Mouse (Mus musculus) left cerebral cortex, adult 8-10 months (tissue): ENCODE measurements around the gene Ss18l2. TPM values are rescaled to one million over a fixed set of nuclear protein-coding genes. Genes with fewer than 3 reads are reported as not detected.

ENCODE experiments used
- DNase-seq, 2 experiments: peaks; one replicate each; pipeline ENCODE4 v3.0.0; 2022; ENCODE audit warnings: low spot score in 2 of 2
- total RNA-seq, 4 experiments: library from RNA; stranded (reverse); gene quantifications; 2 replicates each; pipeline ENCODE4 v1.2.4; 2022

The Ss18l2 gene
- total RNA-seq: 10 to 100 TPM; 77.1 to 81.7 (median 78.5) TPM

DNA sequence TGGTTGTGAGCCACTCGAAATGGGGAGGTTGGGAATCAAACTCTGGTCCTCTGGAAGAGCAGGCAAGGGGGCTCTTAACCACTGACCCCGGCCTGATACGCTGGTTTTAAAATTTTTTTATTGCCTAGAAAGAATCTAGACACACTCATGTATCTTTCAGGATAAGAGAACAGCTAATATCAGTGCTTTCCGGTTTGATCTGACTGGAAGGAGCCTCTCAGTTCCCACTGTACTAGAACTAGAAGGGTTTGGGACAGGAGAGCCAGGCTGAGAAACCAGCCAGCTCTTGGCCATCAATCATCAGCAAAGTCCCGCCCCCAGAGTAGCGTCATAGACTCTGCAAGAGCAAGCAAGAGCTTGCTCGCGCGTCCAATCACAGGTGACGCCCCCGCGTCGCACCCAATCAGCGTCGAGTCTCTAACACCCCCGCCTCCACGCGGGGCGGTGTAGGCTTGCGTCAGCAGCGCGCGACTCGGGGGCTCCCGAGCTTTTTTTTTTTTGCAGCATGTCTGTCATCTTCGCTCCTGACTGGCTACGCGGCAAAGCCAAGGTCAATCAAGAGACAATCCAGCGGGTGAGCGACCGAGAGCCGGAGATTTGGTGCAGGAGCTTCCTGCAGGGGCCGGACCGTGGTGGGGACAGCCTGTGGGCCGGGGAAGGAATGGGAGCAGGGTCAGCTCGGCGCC lies at the start of gene Ss18l2:
Gene Ss18l2 (plus strand): TSS at position 432 of the 686 bp plus-strand sequence.
- peak; percentile 88 to 99 for DNase-seq

DNA sequence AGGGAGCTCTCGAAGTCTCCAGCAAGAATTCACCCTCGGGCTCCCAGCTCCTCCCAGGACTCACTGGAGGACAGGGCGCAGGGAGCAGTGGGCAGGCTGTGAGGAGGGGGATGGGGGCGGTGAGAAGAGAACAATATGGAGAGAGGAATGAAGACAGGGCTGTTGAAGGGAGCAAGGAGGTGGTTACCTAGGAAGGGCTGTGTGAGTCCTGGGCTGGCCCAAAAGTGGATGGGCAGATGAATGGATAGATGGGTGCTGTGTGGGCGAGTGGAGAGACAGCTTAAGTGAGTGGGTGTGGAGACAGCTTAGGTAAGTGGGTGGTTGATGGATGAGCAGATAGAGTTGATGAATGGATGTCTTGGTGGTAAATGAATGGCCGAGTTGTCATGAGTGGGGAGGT lies 46.7 kb upstream of the Ss18l2 start:
- peak in 1 of 2 experiments; percentile 70 for DNase-seq

DNA sequence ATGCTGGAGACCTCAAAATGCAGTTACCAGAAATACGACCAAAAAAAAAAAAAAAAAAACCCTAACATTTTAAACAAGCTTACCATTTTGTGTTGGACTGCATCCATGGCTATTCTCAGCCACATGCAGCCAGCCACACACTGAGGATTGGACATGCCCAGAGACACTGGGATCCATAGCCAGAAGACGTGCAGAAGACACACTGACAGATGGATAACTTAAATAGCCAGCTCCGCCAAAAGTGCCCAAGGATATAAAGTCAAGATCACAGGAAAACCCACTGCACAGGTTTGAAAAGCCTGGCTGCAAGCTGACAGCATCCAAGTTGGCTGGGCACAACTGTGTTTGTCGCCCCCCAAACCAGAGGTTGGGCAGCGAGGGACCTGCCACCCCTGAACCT lies 46.0 kb upstream of the Ss18l2 start:
- peak in 1 of 2 experiments; percentile 78 for DNase-seq

DNA sequence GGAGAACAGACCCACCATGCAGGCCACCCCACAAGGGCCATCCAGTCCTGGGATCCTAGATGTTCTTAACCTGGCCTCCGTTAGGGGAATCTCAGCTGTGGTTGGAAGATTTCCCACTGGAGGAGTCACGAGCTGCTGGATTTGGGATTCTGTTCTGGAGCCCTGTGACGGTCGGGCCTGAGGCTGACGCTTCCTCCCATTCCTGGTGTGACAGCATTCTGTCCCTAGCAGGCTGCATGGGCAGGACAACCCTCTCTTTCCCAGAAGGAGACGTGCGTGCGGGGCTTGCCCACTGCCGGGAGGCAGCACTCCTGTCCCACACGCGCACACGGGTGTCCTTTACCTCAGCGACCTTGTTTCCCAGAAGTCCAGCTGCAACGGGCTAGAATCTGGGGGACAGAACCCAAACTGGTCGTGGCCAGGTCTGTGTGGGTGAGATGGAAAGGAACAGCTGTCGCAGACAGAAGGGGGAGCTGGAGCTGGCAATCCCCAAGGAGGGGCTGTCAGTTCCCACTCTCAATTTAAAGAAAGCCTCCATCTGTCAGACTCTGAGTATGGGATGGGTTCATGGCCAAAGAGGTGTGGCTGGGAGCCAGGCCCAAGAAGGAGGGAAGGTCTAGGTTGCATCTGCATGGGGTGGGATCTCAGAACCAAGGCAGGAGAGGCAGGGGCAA lies 43.0 kb upstream of the Ss18l2 start:
- DNase-seq: peak in 1 of 2 experiments; percentile 76

DNA sequence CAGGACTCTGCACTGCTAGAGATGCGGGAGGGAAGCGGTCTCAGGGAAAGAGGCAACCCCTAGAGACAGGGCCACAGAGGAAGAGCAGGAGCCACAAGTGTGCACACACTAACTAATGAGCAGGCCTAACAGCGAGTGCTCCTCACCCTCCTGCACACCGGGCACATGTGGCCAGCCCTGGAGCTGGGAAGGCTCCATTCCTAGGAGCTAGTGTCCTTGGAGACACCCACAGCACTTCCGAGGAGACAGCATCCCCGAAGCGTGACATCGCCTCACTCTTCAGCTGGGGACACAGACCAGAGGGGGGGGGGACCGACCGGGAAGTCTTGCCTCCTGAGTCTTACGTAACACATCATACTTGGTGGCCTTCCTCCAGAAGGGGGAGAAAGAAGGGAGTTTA lies 42.3 kb upstream of the Ss18l2 start:
- no peak for DNase-seq

DNA sequence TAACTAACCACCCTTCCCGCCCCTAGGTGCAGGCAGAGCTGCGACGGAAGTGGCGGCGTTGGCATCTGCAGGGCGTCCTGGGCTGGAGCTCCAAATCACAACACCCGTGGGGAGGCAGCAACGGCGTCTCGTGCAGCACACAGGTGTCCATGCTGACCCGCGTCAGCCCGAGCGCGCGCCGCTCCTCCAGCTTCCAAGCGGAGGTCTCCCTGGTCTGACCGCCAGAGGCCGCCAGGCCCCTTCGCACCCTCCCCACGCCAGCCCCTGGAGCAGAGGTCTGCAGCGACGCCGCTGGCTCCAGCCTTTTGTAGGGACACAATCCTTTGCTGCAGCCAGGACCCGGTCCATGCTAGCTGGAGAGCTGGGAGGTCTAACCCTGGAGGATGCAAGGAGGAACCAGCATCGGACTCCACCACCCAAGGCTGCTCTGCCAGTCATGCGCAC lies 40.8 kb upstream of the Ss18l2 start:
- no peak for DNase-seq

DNA sequence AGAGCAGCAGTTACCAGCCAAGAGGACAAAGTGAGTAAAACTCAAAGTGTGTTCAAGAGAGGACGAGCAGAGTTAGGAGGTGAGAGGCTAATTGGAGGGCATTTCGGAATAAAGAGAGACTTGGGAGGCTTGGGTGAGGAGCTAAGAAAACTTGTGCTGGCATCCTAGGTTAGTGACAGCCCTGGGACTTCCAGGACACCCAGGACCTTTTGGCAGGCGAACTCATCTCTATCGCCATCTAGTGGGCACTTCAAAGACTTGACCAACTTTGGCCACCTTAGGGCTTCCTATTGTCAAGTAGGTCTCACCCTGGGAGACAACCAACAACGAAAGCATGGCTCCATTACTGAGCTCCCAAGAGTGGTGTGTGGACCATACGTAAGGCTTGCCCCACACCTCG lies 38.8 kb upstream of the Ss18l2 start:
- DNase-seq: no peak

DNA sequence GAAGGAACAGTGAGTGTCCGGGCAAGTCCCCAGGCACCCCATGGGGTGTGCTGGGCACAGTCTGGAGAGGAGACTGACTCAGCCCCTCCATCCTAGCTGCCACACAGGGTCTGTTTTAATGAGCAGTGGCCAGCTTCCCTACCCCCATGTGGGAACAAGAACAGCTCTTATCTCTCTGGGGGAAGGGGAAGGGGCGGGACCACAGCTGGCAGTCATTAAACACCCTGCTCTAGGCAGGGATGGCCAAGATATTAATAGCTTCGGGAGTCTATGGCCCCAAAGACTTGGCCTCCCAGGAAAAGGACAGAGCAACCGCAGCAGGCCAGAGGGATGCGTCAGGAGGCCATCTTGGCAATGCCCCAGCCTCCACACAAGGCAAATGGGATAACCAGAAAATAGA lies 37.8 kb upstream of the Ss18l2 start:
- no peak for DNase-seq

DNA sequence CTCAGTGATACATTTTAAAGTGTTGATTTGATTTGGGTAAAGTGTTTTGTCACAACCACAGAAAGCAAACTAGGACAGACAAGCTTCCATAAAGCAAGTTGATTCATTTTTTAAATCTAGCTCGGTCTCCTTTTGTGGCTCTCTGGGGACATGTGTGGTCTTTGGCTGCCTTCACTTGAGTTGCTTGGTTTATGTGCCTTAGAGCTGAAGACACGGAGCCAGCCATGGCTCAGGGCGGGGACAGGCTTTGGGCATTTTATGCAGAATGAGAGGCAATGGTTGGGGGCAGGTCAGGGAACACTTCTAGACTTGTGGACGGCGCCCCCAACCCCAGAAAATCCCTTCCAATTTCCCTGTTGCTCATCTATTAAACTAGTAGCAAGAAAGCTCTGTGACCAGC lies 36.4 kb upstream of the Ss18l2 start:
- no peak for DNase-seq

DNA sequence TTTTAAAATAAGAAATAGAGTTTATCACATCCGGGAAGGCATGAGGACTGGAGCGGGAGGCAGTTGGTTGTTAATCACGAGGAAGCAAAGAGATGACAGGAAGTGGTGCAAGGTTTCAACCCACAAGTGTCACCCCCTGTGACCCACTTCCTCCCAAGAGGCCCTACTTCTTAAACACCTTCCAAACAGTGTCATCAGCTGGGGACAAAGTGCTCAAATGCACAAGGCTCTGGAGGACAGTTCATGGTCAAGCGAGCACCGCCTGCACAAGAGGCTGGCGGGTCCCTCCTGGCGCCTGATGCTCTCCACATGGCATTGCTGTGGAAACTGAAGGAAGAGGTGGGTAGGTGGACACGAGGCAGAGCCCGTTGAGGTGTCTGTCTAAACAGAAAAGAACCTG lies 35.1 kb upstream of the Ss18l2 start:
- no peak for DNase-seq

DNA sequence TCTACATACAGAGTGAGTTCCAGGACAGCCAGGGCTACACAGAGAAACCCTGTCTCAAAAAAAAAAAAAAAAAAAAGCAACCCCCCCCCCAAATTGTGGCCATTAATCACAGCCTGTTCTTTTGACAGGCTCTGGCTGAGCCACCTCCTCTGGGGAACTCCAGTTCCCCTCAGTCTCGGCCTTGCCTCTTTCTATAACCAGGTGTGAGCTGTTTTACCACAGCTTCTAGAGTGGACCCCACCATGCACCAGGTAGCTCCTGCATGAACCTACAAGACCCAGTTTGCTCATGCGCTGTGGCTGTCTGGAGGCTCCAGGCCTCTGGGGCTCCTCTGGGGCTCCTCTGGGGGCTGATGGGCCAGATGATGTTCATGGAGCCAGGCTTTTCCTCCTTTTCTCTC lies 34.6 kb upstream of the Ss18l2 start:
- no peak for DNase-seq

DNA sequence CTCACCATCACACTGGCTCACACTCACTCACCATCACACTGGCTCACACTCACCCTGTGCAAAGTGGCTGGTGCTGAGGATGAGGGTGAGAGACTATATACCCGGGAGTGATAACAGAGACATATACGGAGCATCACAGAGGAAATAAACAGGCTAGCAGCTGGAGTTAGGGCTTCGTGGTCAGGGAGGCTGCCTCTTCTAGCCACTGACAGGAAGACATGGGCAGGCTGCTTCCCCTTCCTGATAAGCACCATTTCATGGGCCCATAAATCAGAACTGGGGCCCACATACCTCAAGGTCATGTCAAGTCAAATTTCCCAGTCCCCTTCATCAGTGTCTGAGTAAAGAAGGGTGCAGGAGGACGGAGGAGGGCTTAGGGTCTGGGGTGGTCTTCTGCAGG lies 33.1 kb upstream of the Ss18l2 start:
- no peak for DNase-seq

DNA sequence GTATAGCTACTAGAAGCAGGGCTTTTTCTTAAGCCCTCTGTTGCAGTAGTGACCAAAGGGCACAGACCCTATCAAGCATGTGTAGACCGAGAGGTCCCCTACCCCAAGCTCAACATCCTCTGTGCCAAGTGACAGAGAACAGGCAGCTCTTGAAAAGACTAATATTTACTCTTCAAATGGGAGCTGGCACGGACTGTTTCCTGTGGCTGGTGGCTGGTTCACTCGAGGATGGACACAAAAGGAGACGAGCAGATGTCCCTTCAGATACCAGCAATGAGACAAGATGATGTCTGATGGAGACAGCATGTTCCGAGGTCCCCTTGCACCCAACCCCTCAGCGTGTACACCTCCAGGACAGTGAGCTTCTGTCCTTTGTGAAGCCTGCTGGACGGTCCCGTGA lies 32.7 kb upstream of the Ss18l2 start:
- no peak for DNase-seq

DNA sequence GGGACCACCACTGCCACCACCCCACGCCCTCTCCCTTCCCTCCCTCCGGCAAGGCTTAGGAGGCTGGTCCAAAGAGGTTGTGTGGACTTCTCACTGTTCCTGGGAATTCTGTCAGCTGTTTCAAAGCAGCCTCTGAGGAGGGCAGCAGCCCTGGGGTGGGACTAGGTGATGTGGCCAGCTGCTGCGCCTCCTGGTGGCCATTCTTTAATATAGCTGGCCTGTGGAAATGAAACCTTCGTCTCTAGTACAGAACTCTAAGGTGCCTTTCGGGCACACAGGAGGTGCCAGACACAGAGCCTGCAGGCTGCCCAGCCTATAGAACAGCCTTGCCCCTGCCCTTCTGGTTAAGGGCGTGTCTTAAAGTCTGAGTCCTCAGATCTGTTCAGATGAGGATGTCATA lies 30.6 kb upstream of the Ss18l2 start:
- no peak for DNase-seq

DNA sequence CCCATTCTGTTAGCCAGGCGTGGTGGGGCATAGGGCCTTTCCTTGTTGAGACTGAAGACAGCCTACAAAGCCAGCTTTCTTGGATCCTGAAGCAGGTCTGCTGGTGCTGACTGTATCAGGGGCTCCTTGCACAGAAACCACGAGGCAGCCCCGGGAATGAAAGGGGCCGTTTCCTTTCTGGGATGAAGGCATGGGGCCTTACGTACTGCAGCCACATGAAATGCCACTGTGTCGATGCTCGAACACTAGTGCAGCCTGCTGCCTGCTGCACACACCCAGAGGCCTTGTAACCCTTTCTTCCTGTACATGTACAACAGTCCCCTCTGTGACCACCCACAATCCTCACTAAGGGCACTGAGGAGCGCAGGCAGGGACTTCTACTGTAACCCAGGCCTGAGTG lies 28.9 kb upstream of the Ss18l2 start:
- DNase-seq: no peak

DNA sequence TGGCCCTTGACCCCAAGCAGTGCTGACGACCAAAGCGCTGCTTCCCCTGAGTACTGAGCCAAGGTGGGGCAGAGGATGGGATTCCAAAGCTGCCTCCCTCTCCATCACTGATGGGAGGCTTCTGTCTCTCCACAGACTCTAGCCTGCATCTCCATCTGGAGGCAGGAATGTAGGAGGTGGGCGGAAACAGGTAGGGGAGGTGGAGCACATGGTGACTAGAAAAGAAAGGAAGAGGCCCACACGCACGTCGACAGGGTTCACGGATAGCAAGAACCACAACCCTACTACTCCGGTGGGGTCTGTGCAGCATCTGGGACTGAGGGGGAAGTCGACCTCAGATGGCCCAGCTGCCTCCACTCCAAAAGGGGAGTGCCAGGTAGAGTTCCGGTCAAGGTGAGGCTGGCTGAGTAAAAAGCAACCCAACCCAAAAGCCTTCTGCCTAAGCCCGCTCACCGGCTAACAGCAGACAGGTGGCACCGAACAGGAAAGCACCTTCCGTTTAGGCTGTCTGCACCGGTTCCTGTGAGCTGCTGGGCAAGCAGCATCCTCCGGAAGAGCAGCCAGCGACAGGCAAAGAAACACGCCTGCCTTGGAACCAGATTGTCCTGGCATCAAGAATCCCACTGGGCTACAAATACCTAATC lies 28.0 kb upstream of the Ss18l2 start:
- no peak for DNase-seq

DNA sequence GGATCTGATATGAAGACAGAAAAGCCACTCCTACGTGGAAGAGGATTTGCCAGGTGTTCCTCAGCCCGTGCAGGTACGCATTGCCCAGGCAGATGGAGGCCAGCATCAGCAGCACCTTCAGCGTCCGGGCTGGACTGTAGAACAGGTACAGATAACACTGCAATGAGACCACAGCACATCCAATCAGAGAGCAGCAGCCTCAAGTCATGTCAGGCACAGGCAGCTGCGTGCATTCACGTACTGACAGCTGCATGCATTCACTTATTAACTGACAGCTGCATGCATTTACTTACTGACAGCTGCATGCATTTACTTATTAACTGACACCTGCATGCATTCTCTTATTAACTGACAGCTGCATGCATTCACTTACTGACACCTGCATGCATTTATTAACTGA lies 25.4 kb upstream of the Ss18l2 start:
- no peak for DNase-seq

DNA sequence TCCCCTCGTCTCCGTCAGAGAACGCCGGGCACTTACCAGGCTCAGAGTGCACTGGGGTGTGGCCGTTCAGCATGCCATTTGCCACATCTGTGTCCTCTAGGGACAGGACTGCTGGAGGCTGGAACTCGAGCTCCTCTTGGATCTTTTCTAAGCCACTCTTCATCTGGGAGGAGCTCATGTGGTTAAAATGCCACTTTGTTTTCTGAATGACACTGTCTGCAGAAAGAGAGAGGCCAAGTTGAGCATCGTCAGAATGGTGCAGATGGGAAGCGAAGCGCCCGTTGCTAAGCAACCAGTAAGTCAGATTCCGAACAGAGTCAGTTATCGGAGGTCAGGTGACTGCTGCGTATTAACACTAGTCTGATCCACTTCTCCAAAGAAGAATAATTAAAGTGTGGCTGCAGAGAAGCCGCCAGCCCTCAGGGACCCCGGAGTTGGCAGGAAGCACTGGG lies 19.9 kb upstream of the Ss18l2 start:
- DNase-seq: no peak

DNA sequence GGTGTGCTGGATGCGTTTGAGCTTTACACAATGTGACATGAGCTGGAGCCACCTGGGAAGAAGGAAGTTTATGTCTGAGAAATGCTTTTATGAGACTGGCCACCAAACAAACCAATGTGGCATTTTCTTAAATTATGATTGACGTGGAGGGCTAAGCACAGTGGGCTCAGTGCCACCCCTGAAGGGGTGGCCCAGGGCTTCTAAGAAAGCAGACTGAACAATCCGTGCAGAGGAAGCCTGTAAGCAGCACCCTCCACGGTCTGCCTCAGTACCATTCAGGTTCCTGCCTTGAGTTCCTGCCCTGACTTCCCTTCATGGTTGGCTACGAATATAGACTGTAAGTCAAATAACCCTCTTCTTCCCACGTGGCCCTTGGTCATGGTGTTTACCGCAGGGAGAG lies 19.4 kb upstream of the Ss18l2 start:
- DNase-seq: no peak

DNA sequence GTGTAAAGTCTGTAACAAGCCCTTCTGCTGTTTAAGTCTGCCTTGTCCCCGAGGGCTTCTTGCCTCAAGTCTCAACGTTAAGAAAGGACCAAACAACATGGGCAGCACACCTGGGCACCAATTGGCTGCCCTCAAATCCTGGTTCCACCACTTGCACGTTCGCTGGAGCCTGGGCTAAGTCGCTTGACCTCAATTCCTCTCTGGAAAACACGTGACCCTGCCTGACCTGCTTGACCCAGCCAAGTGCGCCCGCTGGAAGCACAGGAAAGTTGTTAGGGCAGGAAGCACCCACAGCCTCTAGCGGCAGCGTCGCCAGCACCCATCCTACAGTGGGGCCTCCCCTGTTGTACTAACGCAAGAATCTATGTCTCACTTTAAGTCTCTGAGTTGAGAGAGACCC lies 15.4 kb upstream of the Ss18l2 start:
- no peak for DNase-seq

DNA sequence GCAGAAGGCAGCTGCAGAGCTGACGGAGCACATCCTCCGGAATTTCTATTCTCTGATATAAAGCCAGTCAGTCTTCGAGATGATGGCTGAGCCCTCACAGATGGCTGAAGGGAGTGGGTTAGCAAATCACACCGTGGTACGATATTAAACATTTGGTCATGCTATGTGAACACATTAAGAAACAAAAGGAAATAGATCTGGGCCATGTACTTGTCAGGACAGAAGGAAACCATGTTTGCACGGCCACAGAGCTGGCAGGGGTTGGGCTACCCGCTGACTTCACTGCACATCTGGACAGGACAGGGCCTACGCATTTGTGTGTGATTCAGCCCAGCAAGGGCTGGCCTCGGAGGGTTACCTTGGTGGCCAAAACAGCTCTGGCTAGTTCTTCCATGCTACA lies 13.5 kb upstream of the Ss18l2 start:
- DNase-seq: no peak

DNA sequence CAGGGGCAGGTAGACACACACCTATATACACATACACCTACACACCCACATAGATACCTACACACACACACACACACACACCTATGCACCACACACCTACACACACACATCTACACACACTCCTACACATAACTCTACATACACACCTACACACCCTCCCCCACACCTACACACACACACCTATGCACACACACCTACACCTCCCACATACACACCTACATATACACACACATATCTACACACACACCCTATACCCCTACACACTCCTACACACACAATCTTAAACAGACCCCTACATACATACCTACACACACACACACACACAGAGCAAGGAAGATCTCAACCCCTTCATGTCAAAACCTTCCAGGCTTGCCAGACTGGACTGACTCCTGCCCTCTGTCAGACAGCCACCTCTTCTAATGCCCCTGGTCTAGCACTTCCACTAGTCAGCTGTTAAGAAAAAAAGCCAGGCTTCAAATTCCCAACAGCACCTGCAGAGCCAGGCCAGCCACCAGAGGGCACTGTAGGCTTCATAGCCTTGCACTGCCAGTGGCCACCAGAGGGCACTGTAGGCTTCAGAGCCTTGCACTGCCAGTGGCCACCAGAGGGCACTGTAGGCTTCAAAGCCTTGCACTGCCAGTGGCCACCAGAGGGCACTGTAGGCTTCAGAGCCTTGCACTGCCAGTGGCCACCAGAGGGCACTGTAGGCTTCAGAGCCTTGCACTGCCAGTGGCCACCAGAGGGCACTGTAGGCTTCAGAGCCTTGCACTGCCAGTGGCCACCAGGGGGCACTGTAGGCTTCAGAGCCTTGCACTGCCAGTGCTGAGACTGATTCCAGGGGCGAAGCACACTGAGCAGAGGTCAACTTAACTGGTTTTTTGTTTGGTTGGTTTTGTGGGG lies 12.7 kb upstream of the Ss18l2 start:
- peak in 1 of 2 experiments; percentile 48 for DNase-seq
